Mouse (Mus musculus) bone marrow, adult 2 months (tissue): ENCODE results near the gene Iqsec1. TPM values are rescaled to one million over a fixed set of nuclear protein-coding genes. Genes with fewer than 3 reads are reported as not detected.

Source experiments
- H3K27ac ChIP-seq: fragments of 200-500 bp; 2 replicates; pipeline ENCODE4 v1.5.1; 2012; ENCODE audit warnings: low read depth, mild to moderate bottlenecking, control low read depth, inconsistent platforms, low read length; ENCODE audit not compliant: control insufficient read depth, poor library complexity, insufficient read depth
- H3K4me1 ChIP-seq: fragments of 200-500 bp; 2 replicates; pipeline ENCODE4 v1.6.1; 2011; ENCODE audit warnings: low read length; ENCODE audit not compliant: control insufficient read depth, insufficient read depth
- H3K4me3 ChIP-seq: fragments of 200-500 bp; replicated peaks from 2 replicates; pipeline ENCODE3; 2011; ENCODE audit warnings: mild to moderate bottlenecking, low read depth, low read length, control low read depth; ENCODE audit not compliant: control insufficient read depth
- CTCF ChIP-seq: fragments of 200-500 bp; IDR thresholded peaks from 2 replicates; pipeline ENCODE4 v1.5.1; 2011; ENCODE audit warnings: low read length, control low read depth; ENCODE audit not compliant: control insufficient read depth, insufficient read depth
- POLR2A ChIP-seq: fragments of 200-500 bp; IDR thresholded peaks from 2 replicates; pipeline ENCODE4 v1.6.1; 2011; ENCODE audit warnings: low read depth, mild to moderate bottlenecking, control low read depth, low read length, borderline replicate concordance; ENCODE audit not compliant: control insufficient read depth
- WGBS: fragments of 180-500 bp; shearing (Covaris S2); methylation state at CpG from one replicate; pipeline ENCODE4 v1.1.7; 2018; 5-methylcytosine and 5-hydroxymethylcytosine counted together
- polyA plus RNA-seq: library from polyadenylated mRNA; stranded (reverse); fragments of >200 nt; gene quantifications from 2 replicates; pipeline ENCODE4 v1.2.4, GENCODE M21; 2011; ENCODE audit warnings: low replicate concordance; ENCODE audit not compliant: missing spikeins, insufficient read depth, insufficient read length

The Iqsec1 gene
- polyA plus RNA-seq, 1 experiment: 81.1 TPM

DNA sequence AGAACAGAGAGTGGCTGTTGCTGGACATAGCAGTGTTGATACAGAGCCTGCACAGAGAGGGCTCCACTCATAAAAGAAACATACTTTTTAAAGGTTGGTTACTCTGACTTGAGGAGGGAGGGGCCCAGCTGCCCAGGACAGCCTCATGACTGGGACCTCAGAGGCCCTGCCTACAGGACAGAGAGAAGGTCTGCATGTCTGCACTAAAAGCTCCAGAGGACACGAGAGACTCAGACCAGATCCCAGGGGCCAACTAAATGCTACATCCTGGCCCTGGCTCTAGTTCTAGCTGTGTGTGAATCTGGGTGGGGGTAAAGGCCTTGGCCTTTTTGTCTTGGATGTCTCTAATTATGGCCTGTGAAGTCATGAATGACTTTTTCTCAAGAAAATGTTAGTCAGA, 288.4 kb downstream of the Iqsec1 start:
- no peak for TF ChIP-seq CTCF
- no peak for TF ChIP-seq POLR2A
- Histone ChIP-seq H3K4me1 (peaks cover 7% of the 10 kb centered on the region; the same call in 1 of the 2 replicates), H3K27ac (no peak overlapping the region), H3K4me3 (no peak overlapping the region)
- 90% methylated on average over 1 of the region's 1 CpGs for WGBS

GRCm38 (mm10) chr6:90698843-90699242, 289.6 kb downstream of the Iqsec1 start:
- TF ChIP-seq CTCF: no peak
- no peak for TF ChIP-seq POLR2A
- no peak overlapping the region for H3K4me3 ChIP-seq
- 69% methylated on average over 6 of the region's 6 CpGs for WGBS
- H3K4me1 ChIP-seq: peaks cover 5% of the 10 kb centered on the region; the same call in 1 of the 2 replicates
- no peak overlapping the region for H3K27ac ChIP-seq

DNA sequence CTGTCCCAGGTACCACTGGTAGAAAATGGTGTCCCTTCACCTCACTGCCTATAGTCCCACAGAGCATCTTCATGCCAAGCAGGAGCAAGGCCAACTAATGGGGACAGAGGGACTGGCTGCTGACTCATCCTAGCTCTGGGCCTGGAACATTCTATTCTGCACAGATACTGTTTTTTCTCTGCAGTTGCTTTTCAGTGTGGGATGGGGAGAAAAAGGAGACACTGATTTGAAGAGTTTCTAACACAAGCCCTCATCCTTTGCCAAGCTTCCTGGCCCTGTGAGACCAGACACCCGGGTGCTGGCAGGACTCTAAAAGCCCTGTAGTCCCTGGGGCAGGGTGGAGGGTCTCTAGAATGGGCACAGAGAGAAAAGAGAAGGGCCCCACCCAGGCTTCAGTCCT, 292.7 kb downstream of the Iqsec1 start:
- 83% methylated on average over 1 of the region's 1 CpGs for WGBS
- no peak for TF ChIP-seq CTCF
- TF ChIP-seq POLR2A: no peak
- Histone ChIP-seq H3K4me1 (no peaks in the 10 kb centered on the region), H3K4me3 (no peak overlapping the region), H3K27ac (no peak overlapping the region)

DNA sequence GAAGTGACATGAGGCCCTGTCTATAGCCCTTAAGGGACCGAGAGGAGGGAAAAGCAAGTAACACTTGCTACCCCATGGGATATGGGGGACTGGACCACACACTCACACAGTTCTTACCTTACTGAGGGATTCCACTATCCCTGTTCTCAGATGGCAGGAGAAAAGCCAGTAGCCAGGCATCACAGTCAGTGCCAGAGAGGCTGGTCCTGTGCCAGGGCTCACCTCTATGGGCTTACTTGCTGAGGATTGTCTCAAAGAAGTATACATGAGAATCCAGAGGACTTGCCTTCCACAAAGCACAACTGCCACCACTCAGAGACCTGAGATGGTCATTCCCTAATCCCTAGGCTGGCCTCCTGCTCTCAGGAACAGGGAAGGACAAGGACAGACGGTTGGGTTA, 296.1 kb downstream of the Iqsec1 start:
- TF ChIP-seq POLR2A: no peak
- TF ChIP-seq CTCF: no peak
- H3K4me3 ChIP-seq: no peak overlapping the region
- peaks cover 2% of the 10 kb centered on the region; the same call in 1 of the 2 replicates for H3K4me1 ChIP-seq
- H3K27ac ChIP-seq: no peak overlapping the region
- 84% methylated on average over 2 of the region's 2 CpGs for WGBS

DNA sequence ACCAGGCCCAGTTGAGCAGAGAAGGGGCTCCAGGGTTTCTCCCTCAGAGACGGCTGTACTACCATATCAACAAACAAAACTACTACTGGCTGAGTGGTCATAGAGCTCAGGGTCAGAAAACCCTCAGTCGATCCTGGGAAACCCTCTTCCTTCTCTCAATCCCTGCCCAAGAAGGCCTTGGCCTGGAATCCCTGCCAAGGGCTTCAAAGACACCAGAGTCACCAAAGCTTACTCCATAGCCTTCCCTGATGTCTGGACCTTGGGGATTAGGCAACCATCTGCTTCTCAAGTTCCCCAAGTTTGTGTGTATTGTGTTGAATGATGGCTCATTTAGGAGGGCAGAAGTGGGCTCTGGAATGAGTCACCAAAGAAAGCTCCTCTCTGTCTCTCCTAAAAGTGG, 296.6 kb downstream of the Iqsec1 start:
- WGBS: 88% methylated on average over 2 of the region's 2 CpGs
- TF ChIP-seq CTCF (no peak), POLR2A (no peak)
- Histone ChIP-seq H3K4me3 (no peak overlapping the region), H3K27ac (no peak overlapping the region), H3K4me1 (peaks cover 2% of the 10 kb centered on the region; the same call in 1 of the 2 replicates)

- Histone ChIP-seq H3K27ac (no peak overlapping the region), H3K4me3 (no peak overlapping the region), H3K4me1 (peaks cover 2% of the 10 kb centered on the region; the same call in 1 of the 2 replicates)
- TF ChIP-seq POLR2A (no peak), CTCF (no peak)
- 90% methylated on average over 10 of the region's 10 CpGs for WGBS
These were observed 299.0 kb downstream of the Iqsec1 start for GRCm38 (mm10) chr6:90689500-90689899.

GRCm38 (mm10) chr6:90688742-90689141, 299.7 kb downstream of the Iqsec1 start:
- Histone ChIP-seq H3K27ac (no peak overlapping the region), H3K4me1 (peaks cover 2% of the 10 kb centered on the region; the same call in 1 of the 2 replicates), H3K4me3 (no peak overlapping the region)
- WGBS: 23% methylated on average over 3 of the region's 3 CpGs
- no peak for TF ChIP-seq POLR2A
- TF ChIP-seq CTCF: no peak

- WGBS: 75% methylated on average over 6 of the region's 6 CpGs
- peaks cover 2% of the 10 kb centered on the region; the same call in 1 of the 2 replicates for H3K4me1 ChIP-seq
- no peak overlapping the region for H3K4me3 ChIP-seq
- TF ChIP-seq CTCF (no peak), POLR2A (no peak)
- no peak overlapping the region for H3K27ac ChIP-seq
These were observed 300.5 kb downstream of the Iqsec1 start for GRCm38 (mm10) chr6:90688003-90688402.

GRCm38 (mm10) chr6:90686812-90687211, 301.7 kb downstream of the Iqsec1 start:
- H3K4me3 ChIP-seq: no peak overlapping the region
- WGBS: 95% methylated on average over 1 of the region's 1 CpGs
- TF ChIP-seq CTCF: no peak
- TF ChIP-seq POLR2A: no peak
- peaks cover 2% of the 10 kb centered on the region; the same call in 1 of the 2 replicates for H3K4me1 ChIP-seq
- H3K27ac ChIP-seq: no peak overlapping the region
